Mouse (Mus musculus) embryo, embryonic 10.5 days (tissue): Measurements from ENCODE around the gene Olfr553.
"Not testable (repeated sequence)": the region's sequence is repeated elsewhere in the genome, so short reads cannot be mapped to it uniquely, and the experiment has no call there.

ENCODE experiments used
- DNase-seq: peaks from one replicate; pipeline ENCODE4 v3.0.0-alpha.2; 2015; ENCODE audit warnings: low spot score

Olfr553 gene

DNA sequence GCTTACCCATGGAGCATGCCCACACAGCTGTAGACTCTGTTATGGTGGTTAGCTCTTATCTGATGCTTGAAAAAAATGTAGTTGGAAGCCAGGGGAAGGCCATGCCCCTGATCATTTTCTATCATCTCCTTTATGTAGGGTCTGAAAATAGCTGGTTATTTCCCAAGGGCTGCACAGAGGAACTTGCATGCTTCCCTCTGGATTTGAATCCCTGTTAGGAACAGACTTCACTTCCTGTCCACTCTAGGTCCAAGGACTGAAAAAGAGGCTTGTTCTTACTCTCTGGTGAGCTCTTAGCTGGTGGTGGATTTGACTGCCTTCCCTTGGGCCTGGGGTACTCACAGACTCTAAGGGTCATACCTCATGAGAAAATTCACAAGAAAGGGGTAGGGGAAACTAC lies at the start of gene Olfr553:
Olfr553 (minus strand) TSS at position 101 of the 400 bp plus-strand sequence.
- no peak for DNase-seq

- peak; percentile 54 for DNase-seq
These were observed 47.4 kb upstream of the Olfr553 start for GRCm38 (mm10) chr7:102665378-102665777.

DNA sequence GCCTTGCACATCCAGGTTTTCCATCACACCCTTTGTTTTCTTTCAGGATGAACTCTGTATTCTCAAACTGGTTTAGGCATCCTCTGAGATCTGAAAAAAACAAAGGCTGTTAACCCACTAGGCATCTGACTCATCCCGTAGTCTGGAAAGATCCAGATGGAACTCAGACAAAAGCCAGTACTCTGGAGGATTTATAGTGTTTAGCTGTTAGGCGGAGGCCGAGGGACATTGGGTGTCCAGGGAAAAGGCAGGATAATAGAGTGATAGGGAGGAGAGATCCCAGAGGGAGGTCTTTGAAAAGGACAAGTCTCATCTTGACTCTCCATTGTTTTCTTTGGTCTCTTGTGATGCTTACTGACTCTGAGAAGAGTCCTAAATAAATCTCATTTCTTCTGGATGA lies 46.6 kb upstream of the Olfr553 start, which contains the start of gene Olfr556:
Olfr556 (plus strand) TSS at position 301 of the 400 bp plus-strand sequence.
- no peak for DNase-seq

- no peak for DNase-seq
These were observed 40.5 kb upstream of the Olfr553 start, which contains the start of gene Olfr555 for GRCm38 (mm10) chr7:102658523-102658922. Olfr555 (plus strand) TSS chr7:102658823.

- not testable (repeated sequence) for DNase-seq
These were observed 26.9 kb upstream of the Olfr553 start for GRCm38 (mm10) chr7:102644945-102645344.

GRCm38 (mm10) chr7:102638132-102638531 lies 20.1 kb upstream of the Olfr553 start, which contains the start of gene Olfr554:
Olfr554 (plus strand) TSS chr7:102638432.
- no peak for DNase-seq

DNA sequence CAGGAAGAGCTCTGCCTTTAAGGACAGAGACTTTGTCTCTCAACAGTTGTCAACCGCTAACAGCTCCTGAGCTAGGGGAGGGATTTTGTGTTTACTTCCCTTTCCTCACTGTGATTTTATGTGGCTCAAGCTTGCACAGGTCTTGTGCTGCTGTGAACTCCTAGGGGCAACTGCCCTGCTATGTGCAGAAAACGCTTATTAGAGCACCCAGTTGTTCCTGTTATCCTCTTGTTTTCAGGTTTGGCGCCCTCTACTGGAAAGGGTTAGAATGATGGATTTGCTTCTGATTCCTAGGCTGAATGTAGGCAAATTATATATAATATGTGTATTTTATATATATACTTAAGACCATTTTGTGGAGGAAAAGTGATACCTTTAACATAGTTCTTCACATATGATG lies 18.6 kb upstream of the Olfr553 start:
- DNase-seq: peak; percentile 56

DNA sequence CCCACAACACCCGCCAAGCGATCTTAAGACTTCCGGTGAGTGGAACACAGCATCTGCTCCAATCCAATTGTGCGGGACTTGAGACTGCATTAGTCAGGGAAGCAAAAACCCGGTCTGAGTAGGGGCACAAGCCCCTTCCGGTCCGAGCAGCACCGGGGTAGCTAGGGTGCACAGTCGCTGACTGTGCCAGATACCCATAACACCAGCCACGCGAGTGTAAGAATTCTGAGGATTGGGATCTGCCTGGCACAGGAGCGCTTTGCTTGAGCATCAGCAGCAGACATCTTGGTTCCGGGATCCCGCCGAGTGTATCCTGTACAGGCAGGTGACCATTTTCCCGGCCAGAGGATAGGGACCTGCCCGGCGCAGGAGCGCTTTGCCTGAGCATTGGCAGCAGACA lies 2.4 kb upstream of the Olfr553 start:
- not testable (repeated sequence) for DNase-seq

- DNase-seq: peak; percentile 1
These were observed 1.6 kb upstream of the Olfr553 start for GRCm38 (mm10) chr7:102619608-102620007.

GRCm38 (mm10) chr7:102597378-102598031 lies 20.5 kb downstream of the Olfr553 start, which contains the start of gene Olfr552:
Olfr552 (plus strand) TSS chr7:102597770.
- DNase-seq: no peak

GRCm38 (mm10) chr7:102591786-102592185 lies 26.2 kb downstream of the Olfr553 start, which contains the start of gene Olfr551:
Olfr551 (minus strand) TSS chr7:102591886.
- no peak for DNase-seq

DNA sequence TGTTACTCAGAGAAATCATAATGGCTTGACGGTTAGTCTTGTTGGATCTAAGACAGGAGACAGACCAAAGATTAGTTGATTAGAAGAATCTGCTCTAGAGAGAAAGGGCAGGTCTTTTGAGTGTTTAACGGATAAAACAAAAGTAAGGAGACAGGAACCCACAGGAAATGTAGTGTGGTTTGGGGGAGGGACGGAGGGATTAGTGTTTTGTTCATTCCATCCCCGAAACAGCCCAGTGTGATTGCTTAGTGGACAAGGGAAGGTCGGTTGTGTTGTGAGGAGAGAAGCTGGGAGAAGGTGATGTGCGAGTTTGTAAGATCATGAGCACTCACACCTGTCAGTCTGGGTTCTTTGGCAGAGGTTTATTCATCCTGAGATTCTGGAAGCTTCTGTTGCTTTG lies 42.0 kb downstream of the Olfr553 start:
- no peak for DNase-seq

GRCm38 (mm10) chr7:102573174-102573830 lies 44.7 kb downstream of the Olfr553 start:
- DNase-seq: peak; percentile 56

DNA sequence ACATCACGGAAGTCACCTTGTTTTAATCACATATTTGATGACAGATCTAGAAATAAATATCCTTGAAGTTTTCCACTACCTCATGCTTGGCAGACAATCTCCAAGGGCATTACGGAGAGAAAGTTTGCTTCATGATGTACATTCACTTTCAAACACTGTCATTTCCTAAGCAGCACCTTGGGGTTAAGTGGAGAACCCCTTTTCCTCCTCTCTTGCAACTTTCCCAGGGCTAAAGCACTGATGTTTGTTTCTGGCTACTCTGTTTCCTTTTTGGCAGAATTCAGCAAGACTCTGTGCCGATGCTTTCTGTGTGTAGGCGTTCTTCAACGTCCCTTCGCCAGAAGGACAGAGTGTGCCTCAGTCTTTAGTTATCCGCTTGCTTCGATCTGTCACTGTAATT lies 46.9 kb downstream of the Olfr553 start, which contains the start of gene Olfr550:
Olfr550 (plus strand) TSS at position 301 of the 400 bp plus-strand sequence.
- no peak for DNase-seq

- no peak for DNase-seq
These were observed 51.8 kb downstream of the Olfr553 start for GRCm38 (mm10) chr7:102566219-102566618.

- peak; percentile 85 for DNase-seq
These were observed 52.7 kb downstream of the Olfr553 start, which contains the start of gene Trim21 for GRCm38 (mm10) chr7:102564999-102565997. Trim21 (minus strand) TSS chr7:102565486.
